Mouse (Mus musculus) hindlimb bud, embryonic 11.5 days (tissue): ENCODE measurements around the gene Wnt3a.

ENCODE experiments used
- DNase-seq: peaks from one replicate; pipeline ENCODE4 v3.0.0-alpha.2; 2012; ENCODE audit warnings: low read depth, low spot score; ENCODE audit errors: extremely low spot score

Wnt3a gene

GRCm38 (mm10) chr11:59263870-59264563 is 26.5 kb downstream of the Wnt3a start:
- DNase-seq = no peak

DNA sequence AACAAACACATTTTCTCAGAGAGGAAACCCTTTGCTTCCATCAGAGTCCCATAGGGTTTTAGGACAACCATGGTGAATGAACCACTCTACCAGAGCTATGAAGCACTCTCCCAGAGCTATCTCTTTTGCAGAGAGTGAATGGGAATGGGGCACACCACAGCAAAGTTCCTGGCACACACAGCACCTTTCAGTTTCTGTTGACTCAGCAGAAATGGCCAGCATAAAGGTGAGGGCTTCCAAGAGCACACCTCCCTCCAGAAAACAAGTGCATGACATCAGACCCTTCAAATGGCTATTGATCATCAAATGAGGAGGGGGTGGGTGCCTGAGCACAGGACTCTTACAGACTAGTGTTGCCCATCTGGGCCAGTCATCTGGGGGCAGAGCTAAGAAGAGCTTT is 28.2 kb downstream of the Wnt3a start:
- DNase-seq = no peak

DNA sequence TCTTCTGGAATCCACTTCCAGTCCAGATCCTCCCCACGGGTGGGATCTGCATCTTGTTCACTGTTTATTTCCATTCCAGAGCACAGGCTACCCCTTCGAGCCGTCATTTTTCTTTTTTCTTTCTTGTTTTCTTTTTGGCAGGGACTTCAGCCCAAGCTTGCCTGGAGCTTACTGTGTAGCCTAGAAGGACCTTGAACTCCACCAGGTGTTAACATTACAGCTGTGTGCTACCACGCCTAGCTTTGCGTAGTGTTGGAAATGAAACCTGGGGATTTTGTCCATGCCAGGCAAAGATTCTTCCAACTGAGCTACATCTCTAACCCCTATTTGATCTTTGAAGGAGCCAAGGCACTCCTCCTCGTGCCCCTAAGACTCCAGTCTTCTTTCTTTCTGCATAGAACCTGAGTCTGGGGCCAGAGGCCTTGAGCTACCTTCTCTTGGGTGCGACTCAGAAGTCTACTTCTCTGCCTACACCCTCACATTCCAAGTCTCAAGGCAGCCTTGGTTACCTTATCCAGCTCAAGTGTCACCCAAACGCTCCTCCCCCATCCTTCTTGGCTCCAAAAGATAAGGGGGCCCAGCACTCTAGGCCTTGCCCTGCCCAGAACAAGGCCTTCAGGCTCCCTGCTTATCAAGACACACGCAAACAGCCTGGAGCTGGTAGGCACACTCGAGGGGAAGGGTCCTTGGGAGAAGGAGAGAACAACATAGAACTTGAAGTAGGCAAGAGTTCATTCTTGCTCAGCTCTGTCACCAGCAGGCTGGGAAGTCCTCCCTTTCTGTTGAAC is 29.7 kb downstream of the Wnt3a start:
- no peak for DNase-seq

DNA sequence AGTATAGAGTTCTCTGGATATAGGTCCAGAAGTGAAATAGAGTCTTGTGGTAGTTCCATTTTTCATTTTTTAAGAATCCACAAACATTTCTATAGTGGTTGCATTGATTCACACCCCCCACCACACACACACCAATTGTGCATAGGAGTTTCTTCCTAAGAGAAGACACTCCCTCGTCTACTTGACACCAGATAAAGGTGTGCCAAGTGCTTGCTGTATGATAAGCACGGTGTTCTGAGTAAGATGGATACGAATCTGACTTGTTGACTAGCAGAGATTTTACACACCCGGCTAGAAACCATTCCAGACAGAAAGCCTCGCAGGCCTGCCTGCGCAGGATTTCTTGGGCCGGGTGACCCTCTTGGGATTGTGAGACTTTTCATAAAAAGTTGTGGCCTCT is 30.9 kb downstream of the Wnt3a start:
- DNase-seq = no peak

- DNase-seq = no peak
Observed at GRCm38 (mm10) chr11:59248101-59248500, 42.5 kb downstream of the Wnt3a start.

DNA sequence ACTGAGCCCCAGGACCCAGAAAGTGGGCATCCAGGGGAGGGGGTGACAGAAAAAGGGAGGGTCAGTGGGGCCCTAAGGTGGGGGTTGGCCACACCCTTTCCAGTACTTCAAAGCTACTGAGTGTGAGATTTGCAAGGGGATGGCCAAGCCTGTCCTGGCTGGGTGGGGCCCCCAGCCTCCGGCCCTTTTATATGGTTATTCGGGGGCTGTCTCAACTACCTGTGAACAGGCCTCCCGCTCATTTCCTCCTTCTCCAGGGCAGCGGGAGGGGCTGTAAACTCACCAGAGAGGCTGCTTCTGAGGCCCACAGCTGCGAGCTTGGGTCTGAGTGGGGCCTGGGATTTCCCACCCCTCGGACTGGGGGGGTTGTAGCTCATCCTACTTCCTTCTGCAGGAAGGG is 46.7 kb downstream of the Wnt3a start:
- DNase-seq = no peak

- DNase-seq = no peak
Observed at GRCm38 (mm10) chr11:59241841-59242240, 48.7 kb downstream of the Wnt3a start.

GRCm38 (mm10) chr11:59239796-59240195 is 50.8 kb downstream of the Wnt3a start:
- no peak for DNase-seq

GRCm38 (mm10) chr11:59239428-59239785 is 51.1 kb downstream of the Wnt3a start:
- no peak for DNase-seq

- DNase-seq = peak; percentile 49
Observed at GRCm38 (mm10) chr11:59238525-59239427, 51.8 kb downstream of the Wnt3a start.

DNA sequence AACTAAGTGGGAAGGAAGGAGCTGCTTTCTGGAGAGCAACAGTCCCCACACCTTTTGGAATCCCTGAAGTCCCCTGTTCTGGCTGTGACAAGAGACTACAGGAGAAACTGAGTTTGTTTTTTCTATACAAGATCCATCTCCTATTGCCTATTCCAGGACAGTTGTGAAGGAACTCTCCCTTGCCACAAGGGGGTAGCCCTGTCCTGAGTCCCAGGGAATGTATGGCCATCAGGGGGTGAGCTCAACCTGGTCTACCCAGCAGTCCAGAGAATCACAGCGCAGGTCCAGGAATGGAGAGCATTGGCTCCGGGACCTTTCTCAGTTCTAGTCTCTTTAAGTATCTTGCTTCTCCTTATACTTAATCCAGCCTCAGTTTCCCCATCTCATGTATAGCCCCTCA is 57.8 kb downstream of the Wnt3a start:
- DNase-seq = no peak

DNA sequence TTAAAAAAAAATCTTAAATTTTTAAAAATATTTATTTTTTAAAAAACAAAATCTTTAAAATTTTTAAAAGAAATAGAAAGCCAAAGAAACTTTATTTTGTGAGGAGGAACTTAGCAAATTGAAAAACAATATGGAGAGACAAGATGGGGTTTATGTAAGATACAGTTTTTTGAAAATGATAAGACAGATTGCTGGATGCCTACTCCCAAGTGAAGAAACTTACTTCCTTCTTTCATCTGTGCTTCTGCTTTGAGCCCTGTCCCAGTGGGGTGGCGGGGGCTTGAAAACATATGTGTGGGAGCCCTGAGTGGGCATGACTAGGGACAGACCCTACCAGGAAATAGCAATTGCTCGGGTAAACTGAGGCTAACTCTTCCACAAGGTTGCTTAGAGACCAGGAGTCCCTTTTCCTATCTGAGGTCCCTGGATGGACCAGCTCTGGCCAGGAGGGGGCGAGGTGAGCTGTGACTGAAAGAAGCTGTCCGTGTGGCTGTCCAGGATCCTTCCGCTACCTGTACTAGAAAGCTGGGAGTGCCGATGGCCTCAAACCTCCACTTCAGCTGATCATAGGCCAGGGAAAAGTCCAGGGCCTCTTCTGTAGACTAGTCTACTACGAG is 60.3 kb downstream of the Wnt3a start:
- no peak for DNase-seq

GRCm38 (mm10) chr11:59228122-59228953 is 62.2 kb downstream of the Wnt3a start, which contains the start of gene Arf1:
Gene Arf1 (minus strand): TSS chr11:59228270.
- DNase-seq = peak; percentile 92

DNA sequence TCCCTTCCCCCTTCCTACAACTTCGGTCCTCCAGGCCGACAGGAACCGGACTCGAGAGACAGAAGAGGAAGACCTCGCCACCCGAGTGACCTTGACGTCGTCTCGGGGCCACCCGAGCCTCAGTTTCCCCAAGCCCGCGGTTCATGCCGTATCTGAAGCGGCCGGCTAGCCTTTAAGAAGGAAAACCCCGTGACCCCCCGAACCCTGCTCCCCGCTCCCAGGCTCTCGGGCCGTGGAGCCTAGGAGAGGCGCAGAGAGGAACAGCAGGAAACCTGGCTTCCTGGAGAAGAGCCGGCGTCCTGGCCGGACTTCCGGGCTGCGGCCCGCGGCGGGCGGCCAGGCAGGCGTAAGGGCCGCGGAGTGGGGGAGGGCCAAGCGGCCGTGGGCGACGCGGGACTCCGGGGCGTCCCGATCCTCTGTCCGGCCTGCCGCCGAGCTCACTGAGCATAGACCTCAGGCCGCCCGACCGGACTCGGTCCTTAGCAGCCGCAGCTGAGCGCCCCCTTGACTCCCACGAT is 62.9 kb downstream of the Wnt3a start:
- no peak for DNase-seq

DNA sequence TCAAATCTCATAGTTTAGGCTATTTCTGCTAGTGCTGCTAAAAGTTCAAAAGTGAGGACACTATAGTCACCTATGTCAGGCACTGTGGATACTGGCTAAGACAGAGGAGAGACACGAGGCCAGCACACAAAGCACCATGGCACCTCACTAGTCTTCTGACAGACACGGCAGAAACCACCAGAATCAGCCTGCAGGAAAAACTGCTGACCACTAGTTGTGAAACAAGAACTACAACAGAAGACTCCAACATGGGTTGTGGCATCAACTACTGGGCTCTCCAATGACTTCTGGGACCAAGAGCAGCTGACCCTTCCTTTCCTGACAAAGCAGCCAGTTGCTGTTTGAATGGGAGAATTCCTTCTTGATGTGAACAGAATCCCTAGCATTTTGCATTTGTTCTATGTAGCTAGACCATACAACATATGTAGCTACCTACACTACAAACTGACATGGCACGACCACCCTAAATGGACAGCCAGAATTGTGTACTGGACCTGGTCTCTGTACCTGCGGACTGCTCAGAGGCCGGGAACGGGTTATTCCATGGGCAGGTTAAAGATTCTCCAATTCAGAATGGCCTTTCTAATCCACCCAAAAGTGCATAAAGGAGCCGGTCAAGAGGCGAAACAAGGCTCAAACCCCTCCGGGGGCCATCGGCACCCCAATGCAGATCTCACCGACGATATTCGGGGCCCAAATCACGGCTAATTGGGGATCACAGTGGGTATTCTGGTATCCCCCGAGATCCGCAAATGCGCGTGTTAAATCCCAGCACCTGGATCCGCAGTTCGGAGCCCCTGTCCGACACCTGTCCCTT is 63.6 kb downstream of the Wnt3a start:
- DNase-seq = no peak

DNA sequence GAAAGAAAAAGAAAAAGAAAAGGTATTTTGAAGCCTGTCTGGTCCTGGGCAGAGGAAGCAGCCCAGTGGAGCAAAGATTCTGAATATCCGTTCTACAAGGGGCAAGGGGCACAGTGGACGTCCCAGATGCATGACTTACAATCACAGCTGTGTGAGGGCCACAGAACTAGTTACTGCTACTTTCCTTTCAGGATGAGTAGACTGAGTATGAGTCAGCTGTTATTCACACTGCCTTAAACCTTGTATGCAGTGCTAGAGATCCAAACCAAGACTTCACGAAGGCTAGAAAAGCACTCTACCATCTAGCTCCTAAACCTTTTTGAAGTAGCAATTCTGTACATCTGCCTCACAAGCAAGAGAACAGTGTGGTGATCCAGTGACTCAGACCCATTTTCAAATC is 64.3 kb downstream of the Wnt3a start:
- DNase-seq = no peak

DNA sequence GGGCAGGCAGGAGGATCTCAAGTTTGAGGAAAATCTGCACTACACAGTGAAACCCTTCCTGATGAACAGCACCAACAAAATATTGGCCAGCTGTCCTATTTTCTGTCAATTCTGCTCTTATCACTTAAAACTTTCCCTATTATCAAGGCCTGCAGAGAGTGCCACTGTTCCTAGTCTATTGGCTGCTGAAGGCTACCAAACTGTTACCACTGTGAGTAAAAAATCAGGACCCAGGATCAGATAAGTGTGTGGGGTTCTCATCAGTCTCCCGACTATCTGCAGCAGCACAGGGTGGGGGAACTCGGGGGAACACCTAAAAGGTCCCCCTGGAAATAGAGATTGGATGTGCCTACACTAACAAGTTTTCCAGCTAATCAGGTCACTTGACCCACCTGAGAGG is 65.4 kb downstream of the Wnt3a start:
- no peak for DNase-seq

DNA sequence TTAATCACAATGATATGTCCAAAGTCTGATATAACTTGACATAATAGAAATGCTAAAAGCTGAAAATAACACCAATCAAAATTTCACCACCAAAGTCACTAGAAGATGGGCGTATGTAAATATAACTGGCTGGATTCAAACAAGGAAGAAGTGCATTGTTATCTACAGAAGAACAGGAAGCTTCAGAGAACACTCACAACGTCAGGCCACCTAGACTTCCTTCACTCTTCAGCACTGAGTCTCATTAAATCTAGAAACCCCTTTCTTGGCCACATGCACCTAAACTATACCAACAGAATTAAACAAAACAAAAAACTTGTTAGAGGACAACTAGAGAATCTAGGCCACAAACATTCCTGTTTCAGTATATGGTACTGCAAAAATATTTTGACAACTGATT is 66.1 kb downstream of the Wnt3a start:
- no peak for DNase-seq

DNA sequence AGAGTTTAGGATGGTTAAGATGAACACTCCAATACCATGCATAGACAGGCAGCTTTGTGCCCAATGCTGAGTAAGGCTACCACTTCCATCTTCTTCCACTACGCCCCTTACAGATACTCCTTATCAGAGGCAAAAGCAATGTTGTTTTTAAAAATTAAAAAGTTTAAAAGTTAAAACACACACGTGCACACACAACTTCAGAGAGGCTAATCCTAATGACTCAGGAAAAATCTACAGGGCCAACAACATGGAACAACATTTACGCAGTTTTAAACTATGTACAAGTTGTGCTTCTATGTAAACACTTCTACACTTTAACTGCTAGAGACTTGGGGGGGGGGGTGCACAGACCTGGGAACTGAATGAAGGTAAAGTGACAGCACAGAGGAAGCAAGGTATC is 66.5 kb downstream of the Wnt3a start:
- DNase-seq = no peak
